Mouse (Mus musculus) olfactory bulb, adult 2 months (tissue): ENCODE data around the gene Csrnp3.

Experiments
- CTCF ChIP-seq: fragments of 200-500 bp; IDR thresholded peaks from 2 replicates; pipeline ENCODE4 v1.5.1; 2012; ENCODE audit warnings: low read depth, mild to moderate bottlenecking, low read length, moderate library complexity; ENCODE audit not compliant: insufficient read depth
- POLR2A ChIP-seq: fragments of 200-500 bp; IDR thresholded peaks from 2 replicates; pipeline ENCODE4 v1.6.1; 2012; ENCODE audit warnings: mild to moderate bottlenecking, low read depth, low read length, moderate library complexity; ENCODE audit not compliant: insufficient read depth

DNA sequence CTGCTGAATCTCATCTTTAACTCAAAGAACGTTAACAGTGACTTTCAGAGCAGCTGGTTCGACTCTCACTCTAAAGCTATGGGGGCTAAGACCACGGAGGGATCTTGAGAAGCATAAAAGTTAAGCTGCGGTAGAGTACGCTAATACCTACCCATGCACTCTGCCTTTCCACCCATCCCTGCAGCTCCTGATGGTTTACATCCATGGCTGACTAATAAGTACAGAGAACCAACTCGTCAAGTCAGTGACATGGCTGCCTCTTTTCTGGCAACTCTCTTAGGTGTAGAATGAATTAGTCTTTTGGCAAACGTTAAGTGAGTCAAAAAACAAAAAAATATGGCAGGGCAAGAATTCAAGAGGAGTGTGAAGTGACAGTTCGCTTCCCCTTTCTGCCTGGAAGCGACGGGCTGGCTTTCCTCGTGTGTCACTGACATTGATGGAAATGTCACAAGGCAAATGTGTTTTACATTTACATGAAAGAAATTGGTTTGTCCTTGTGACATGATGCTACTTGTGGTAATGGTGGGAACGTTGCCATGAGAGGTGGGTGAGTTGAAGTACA, 19.3 kb downstream of the Csrnp3 start:
- TF ChIP-seq POLR2A (no peak), CTCF (no peak)
